Mouse (Mus musculus) embryo, embryonic 10 days (tissue): ENCODE data around the gene Galnt6.

Experiments
- DNase-seq: peaks from one replicate; pipeline ENCODE4 v3.0.0-alpha.2; 2015; ENCODE audit warnings: low spot score

The Galnt6 gene

GRCm38 (mm10) chr15:100754805-100755497 is 25.8 kb upstream of the Galnt6 start:
- peak; percentile 72 for DNase-seq

DNA sequence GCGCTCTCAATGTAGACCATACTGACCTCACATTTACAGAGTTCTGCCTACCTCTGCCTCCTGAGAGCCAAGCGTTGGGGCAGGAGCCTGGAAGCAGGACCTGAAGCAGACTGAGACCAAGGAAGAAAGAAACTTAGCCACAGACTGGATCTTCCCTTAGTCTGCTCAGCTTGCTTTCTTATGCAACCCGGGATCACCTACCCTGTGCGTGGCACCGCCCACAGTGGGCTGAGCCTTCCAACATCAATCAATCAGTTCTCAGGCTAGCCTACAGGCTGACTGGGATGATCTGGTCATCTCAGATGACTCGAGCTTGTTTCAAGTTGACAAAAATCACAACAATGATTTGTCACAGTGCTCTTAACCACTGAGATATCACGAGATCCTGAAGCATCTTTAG is 24.9 kb upstream of the Galnt6 start:
- no peak for DNase-seq

DNA sequence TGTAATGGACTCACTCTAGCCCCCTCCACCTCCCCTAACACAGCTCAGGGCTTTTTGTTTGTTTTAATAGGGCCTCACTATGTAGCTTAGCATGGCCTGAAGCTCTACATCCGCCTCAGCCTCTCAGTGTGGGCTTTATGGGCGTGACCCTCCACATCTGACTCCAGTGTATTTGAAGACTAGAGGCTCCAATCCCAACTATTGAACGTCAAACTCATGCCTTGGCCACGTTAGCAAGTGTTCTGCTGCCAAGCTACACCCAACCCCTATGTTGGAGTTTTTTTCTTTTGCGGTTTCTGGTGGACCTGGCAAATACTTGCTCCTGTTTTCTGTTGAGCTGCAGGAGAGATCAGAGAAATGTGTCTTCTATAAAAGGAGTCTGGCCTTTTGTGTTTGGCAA is 23.9 kb upstream of the Galnt6 start:
- no peak for DNase-seq

DNA sequence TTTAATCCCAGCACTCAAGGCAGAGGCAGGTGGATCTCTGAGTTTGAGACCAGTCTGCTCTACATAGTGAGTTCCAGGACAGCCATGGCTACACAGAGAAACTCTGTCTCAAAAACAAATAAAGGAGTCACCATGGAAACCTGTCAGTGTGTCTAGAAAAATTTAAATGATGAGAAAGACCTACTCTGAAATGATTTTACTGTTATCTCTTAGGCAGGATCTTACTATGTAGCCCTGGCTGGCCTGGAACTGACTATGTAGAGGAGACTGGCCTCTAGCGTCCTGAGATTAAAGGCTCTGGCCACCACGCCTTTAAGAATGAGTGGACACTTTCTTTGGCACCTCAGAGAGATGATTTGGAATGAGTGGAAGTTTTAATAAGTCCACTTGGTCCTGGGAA is 23.3 kb upstream of the Galnt6 start:
- DNase-seq, result no peak

- DNase-seq, result no peak
Observed at GRCm38 (mm10) chr15:100749751-100750538, 20.8 kb upstream of the Galnt6 start.

DNA sequence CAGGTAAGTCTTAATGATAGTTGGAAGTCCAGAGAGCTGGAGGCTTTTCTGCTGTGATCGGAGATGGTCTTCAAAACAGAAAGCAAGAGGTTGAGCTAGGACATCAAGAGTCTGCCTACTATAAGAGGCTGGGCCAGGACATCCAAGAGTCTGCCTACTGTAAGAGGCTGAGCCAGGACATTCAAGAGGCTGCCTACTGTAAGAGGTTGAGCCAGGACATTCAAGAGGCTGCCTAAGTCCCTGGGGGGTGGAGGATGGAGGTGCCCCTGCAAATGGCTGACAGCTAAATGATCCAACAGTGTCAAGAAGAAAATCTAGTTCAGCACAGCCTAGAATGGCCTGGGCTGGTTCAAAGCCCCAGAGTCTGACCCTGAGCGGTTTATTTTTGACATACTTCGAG is 19.4 kb upstream of the Galnt6 start:
- no peak for DNase-seq

DNA sequence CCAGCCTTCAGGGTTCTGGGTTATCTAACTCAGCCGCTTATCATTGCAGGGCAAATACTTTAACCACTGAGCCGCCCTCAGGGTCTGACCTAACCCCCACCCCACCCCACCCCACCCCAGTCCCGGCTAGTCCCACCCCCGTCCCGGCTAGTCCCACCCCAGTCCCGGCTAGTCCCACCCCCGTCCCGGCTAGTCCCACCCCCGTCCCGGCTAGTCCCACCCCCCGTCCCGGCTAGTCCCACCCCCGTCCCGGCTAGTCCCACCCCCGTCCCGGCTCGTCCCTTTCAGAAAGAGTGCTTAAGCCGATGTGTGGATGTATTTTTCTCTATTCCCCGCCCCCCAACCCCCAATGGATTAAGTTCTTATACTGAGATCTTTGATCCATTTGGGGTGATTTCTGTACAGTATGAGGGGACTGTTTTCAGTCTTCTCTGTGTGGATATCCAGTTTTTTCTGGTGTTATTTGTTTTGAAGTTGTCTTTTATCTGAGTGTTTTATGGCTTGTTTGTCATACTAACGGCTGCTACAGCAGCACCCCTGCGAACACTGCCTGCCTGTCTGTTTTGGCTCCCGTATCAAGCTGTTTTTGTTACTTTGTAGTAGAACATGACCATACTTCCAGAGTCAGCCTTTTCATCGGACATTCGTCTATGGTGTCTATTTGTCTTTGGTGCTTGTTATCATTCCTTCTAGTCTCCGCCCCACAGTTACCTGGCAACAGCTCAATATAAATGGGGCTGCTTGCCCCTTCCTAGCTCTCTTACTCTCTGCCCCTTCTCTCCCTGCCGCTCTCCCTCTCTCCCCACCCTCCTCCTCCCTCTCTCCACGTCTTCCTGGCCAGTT is 18.2 kb upstream of the Galnt6 start:
- DNase-seq, result peak; percentile 64

GRCm38 (mm10) chr15:100746478-100747120 is 17.4 kb upstream of the Galnt6 start:
- DNase-seq, result no peak

GRCm38 (mm10) chr15:100743238-100743637 is 14.1 kb upstream of the Galnt6 start:
- no peak for DNase-seq

GRCm38 (mm10) chr15:100739442-100739841 is 10.3 kb upstream of the Galnt6 start:
- no peak for DNase-seq

DNA sequence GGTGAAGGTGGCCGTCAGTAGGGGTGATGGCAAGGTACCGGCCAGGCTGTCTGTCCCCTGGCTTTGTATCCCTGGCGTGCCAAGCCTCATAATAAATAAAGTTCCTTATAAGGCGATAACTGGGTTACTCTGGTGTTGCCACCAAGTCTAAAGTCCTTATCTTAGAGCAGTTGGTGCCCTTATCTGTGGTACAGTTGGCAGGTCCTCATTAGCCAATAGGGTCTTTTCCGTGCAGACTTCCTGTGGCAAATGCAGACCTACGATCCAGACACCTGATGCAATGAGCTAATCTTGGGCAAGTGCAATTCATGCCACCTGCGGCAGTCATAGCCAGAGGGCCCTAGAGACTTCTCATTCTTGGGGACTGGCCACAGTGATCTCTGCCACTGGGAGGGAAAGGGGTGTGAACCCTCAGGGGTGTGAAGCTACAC is 9.2 kb upstream of the Galnt6 start:
- DNase-seq, result no peak

- DNase-seq, result no peak
Observed at GRCm38 (mm10) chr15:100737667-100738066, 8.5 kb upstream of the Galnt6 start.

DNA sequence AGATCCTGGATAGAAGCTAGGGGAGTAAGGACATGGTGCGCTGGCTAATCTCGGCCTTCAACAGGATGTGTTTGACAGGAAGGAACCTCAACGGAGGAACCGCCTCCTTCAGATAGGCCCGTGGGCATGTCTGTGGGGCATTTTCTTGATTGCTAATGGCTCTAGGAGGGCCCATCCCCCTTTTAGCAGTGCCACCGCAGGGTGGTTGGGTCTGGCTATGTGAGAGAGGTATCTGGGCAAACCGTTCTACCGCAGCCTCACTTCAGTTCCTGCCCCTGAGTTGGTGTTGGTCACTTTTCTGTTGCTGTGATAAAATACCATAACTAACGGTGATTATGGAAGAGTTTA is 6.8 kb upstream of the Galnt6 start:
- no peak for DNase-seq

DNA sequence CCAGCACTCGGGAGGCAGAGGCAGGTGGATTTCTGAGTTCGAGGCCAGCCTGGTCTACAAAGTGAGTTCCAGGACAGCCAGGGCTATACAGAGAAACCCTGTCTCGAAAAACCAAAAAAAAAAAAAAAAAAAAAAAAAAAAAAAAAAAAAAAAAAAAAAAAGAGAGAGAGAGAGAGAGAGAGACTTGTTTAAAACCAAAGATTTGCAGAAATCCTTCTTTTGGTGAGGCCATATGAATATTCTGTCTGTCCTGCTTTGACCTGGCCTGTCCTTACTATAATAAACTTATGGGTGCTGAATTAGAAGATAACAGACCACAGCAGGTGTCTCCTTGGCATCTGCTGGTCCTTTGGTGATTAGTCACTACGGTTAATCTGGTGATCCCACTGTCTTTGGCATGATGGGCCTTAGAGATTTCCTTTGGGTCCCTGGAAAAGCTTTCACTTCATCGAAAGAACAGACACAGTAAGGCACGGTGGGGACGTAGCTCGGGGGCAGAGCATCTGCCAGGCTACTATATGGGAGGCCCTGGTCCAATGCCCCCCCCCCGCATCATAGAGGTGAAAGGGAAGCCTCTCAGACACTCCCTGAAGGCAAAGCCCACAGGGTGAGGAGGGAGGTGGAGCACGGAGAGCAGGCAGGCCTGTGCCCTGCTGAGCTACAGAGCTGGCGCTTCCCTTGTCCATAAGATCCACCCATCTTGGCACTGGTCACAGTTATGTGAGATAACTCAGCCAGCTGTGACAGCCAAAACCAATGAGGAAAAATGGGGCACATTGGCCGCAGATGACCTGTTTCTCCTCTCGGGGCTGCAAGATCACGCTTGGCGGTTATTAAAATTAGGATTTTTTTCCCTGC is 6.1 kb upstream of the Galnt6 start:
- no peak for DNase-seq

DNA sequence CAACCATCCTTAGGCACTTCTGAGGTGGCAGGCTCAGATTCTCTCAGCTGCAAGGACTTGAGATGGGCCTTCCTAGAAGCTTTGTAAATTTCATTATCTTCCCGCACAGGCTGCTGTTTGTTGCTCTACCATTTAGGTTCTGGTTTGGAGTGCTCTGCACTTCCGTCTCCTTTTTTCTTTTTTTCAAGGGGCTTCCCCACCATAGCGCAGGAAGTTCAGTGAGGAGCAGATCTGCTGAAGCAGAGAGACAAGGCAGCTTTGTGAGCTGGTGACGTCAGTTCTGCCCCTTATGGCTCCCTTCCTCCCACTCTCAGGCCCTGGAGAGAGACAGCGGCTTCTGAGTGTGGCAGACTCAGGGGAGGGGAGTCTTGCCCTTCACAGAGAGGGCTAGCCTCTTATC is 3.4 kb upstream of the Galnt6 start:
- DNase-seq, result peak; percentile 44

GRCm38 (mm10) chr15:100731081-100731480 is 1.9 kb upstream of the Galnt6 start:
- DNase-seq, result no peak

- no peak for DNase-seq
Observed at GRCm38 (mm10) chr15:100728586-100728985, 590 bp downstream of the Galnt6 start.

DNA sequence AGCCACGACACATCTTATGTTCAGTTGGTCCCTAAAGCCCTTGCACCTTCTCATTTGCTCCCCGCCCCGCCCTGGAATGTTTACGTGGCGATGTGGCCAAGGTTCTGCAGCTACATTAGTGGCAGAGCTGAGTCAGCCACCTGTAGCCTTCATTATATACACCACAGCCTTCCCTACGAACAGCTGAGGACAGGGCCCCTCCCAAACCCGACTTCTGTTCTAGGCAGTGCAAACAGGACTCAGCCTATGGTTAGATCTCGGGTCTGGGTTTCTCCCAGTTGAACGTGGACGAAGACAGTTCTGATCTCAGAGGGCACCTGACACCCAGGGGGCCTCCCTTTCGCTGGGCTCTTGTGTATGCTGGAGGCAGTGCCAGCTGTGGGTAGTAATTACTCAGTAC is 1.3 kb downstream of the Galnt6 start:
- no peak for DNase-seq

DNA sequence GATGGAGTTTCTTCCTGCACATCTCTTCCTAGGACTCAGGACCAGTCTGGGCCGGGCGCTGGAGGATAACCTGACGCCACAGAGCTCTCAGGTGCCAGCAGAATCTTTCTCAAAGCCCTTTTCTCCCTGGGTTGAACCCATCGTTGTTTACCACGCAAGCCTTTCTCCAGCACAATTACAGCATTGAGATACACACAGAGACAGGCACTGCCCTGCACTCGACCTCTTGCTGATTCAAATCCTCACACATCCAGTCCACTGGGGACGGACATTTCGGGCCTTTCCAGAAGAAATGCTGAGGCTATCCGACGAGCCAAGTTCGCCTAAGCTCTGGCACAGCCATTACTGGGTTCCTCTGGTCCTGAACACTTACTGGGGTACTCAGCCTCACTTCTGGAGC is 2.5 kb downstream of the Galnt6 start:
- DNase-seq, result no peak

GRCm38 (mm10) chr15:100723505-100723904 is 5.7 kb downstream of the Galnt6 start:
- no peak for DNase-seq

DNA sequence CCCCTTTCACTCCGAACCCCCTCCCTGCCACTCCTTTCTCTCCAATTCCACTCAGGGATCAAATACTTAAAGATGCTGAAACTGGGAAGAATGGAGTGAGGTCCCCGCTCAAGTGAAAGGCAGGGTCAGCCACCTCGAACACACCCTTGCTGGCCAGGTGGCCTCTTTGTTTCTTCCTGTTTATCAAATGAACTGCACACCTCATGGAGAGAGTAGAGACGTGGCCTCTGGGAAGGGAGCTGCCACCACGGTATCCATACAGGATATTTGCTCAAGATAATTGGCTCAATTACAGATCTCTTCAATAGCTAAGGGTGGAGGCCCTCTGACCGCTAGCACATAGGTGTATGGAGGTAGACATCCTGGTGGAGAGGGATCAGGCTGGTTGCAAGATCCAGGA is 6.6 kb downstream of the Galnt6 start:
- no peak for DNase-seq
